Mouse (Mus musculus) hindbrain, embryonic 12.5 days (tissue): ENCODE measurements around the gene Hsf4. TPM values are rescaled to one million over a fixed set of nuclear protein-coding genes. Genes with fewer than 3 reads are reported as not detected.

Experiments used
- ATAC-seq: fragments of 200-750 bp; cut with Nextera tagmentation; 2 replicates; pipeline ENCODE4 v1.8.0; 2017; ENCODE audit warnings: moderate TSS enrichment; ENCODE audit not compliant: low FRiP score
- H3K27ac ChIP-seq: fragments of 300-500 bp; sonication (generic); 2 replicates; pipeline ENCODE4 v1.5.1; 2016; ENCODE audit warnings: mild to moderate bottlenecking
- H3K27me3 ChIP-seq: fragments of 300-500 bp; sonication (generic); 2 replicates; pipeline ENCODE4 v1.6.1; 2016; ENCODE audit warnings: mild to moderate bottlenecking
- H3K36me3 ChIP-seq: fragments of 300-500 bp; sonication (generic); 2 replicates; pipeline ENCODE4 v1.6.1; 2016; ENCODE audit warnings: mild to moderate bottlenecking
- H3K4me1 ChIP-seq: fragments of 300-500 bp; sonication (generic); 2 replicates; pipeline ENCODE4 v1.6.1; 2016
- H3K4me2 ChIP-seq: fragments of 300-500 bp; sonication (generic); replicated peaks from 2 replicates; pipeline ENCODE4 v1.6.1; 2016; ENCODE audit warnings: mild to moderate bottlenecking
- H3K4me3 ChIP-seq: fragments of 300-500 bp; sonication (generic); 2 replicates; pipeline ENCODE4 v1.5.1; 2016; ENCODE audit warnings: mild to moderate bottlenecking
- H3K9ac ChIP-seq: fragments of 300-500 bp; sonication (generic); 2 replicates; pipeline ENCODE4 v1.6.1; 2016; ENCODE audit warnings: mild to moderate bottlenecking, moderate library complexity
- H3K9me3 ChIP-seq: fragments of 300-500 bp; sonication (generic); replicated peaks from 2 replicates; pipeline ENCODE4 v1.6.1; 2016; ENCODE audit warnings: mild to moderate bottlenecking
- WGBS: fragments of 180-500 bp; shearing (Covaris S2); methylation state at CpG from one replicate; pipeline ENCODE4 v1.1.7; 2016; 5-methylcytosine and 5-hydroxymethylcytosine counted together
- polyA plus RNA-seq: library from polyadenylated mRNA; unstranded; fragments of >200 nt; fragmentation: Nextera tagmentation; extraction: Ambion mirVana; gene quantifications from 2 replicates; pipeline ENCODE4 v1.2.1, GENCODE M21; 2016

Gene Hsf4
- polyA plus RNA-seq, 1 experiment from 2014 or later = not detected

DNA sequence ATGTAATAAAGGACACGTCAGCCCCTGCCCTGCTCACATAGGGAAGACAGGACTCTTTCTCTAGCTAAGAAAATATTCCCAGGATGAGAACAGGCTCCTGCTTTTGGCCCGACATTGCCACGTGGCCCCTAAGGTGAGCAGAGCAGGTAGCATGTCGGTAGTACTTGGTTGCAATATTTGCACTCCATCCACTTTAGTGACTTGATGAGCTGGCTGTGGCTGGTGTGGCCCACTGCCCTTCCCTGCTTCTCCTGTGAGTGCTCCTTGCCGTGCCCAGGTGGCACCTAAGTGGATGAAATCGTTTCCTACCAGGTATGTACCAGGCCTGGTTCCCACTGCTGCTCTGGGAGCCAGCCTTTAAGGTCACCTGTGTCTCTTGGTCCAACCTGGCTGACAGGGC is 17.6 kb upstream of the Hsf4 start:
- Histone ChIP-seq H3K9ac (no peak overlapping the region), H3K9me3 (no peaks in the 10 kb centered on the region), H3K27me3 (peaks cover 24% of the 10 kb centered on the region), H3K36me3 (peaks cover 49% of the 10 kb centered on the region), H3K4me1 (peaks cover 16% of the 10 kb centered on the region), H3K27ac (no peak overlapping the region), H3K4me2 (no peak overlapping the region), H3K4me3 (no peak overlapping the region)
- 90% methylated on average over 6 of the region's 6 CpGs for WGBS
- ATAC-seq = no peak

DNA sequence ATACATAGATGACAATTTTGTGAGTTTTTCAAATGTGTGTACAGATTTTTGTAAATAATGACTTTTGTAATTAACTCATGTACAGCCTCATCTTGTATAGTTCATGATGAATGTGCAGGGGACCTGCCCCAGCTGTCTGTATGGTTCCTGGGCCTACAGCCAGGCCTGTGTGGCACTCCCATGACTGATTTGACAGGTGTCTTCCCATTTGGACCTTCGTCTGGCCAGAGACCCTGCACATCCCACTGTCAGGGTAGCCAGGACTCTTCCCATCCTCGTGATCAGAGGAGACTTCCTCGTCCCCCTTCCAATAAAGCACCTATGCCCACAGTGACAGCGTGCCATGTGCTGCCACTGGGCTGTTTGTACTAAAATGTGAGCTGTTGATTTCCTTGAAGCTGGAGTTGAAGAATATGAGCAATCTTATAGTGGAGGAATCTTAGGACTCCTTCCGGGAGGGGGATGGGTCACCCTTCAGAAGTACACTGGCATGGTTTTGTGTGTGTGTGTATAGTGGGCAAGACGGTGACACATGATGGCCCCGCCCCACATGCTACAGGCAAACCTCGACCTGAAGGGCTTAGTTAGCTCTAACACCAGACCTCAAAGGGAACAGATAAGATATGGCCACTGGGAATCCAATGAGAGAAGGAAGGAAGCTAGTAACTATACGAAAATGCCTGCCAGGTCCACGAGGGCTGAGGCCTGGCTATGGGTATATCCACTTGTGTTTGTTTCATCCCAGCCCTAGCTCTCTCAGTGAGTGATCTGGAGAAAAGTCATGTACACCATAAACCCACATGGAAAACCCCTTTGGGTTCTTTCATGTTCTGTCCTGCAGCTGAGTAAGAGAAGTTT is 16.7 kb upstream of the Hsf4 start:
- no peak overlapping the region for H3K9ac ChIP-seq
- H3K27me3 ChIP-seq = peaks cover 31% of the 10 kb centered on the region
- no peak overlapping the region for H3K4me2 ChIP-seq
- ATAC-seq = no peak
- H3K27ac ChIP-seq = no peak overlapping the region
- H3K36me3 ChIP-seq = peaks cover 45% of the 10 kb centered on the region
- no peak overlapping the region for H3K4me3 ChIP-seq
- WGBS = 89% methylated on average over 10 of the region's 10 CpGs
- H3K9me3 ChIP-seq = no peaks in the 10 kb centered on the region
- H3K4me1 ChIP-seq = peaks cover 16% of the 10 kb centered on the region

DNA sequence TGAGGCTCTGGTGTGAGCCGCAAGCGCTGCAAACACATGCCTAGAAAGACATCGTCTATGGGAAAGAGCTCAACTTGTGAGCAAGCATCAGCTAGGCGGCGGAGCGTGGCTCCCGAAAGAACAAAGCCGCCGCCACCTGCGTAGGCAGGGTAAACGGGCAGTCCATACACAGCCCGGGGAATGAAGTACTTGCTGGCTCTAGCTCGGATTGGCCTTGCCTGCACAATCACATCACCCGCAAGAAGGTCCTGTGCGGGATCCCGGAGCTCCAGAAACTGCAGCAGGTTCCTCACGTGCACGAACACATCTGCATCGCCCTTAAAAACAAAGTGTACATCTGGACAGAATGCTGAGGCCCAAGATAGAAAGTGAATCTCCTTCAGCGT is 15.8 kb upstream of the Hsf4 start:
- 26% methylated on average over 20 of the region's 20 CpGs for WGBS
- Histone ChIP-seq H3K4me3 (peak overlapping the region; percentile 55), H3K4me1 (peaks cover 17% of the 10 kb centered on the region), H3K27me3 (peaks cover 39% of the 10 kb centered on the region), H3K36me3 (peaks cover 36% of the 10 kb centered on the region), H3K4me2 (peak overlapping the region; percentile 96), H3K9ac (peak overlapping the region; percentile 69), H3K27ac (no peak overlapping the region), H3K9me3 (no peaks in the 10 kb centered on the region)
- peak; percentile 53 for ATAC-seq

DNA sequence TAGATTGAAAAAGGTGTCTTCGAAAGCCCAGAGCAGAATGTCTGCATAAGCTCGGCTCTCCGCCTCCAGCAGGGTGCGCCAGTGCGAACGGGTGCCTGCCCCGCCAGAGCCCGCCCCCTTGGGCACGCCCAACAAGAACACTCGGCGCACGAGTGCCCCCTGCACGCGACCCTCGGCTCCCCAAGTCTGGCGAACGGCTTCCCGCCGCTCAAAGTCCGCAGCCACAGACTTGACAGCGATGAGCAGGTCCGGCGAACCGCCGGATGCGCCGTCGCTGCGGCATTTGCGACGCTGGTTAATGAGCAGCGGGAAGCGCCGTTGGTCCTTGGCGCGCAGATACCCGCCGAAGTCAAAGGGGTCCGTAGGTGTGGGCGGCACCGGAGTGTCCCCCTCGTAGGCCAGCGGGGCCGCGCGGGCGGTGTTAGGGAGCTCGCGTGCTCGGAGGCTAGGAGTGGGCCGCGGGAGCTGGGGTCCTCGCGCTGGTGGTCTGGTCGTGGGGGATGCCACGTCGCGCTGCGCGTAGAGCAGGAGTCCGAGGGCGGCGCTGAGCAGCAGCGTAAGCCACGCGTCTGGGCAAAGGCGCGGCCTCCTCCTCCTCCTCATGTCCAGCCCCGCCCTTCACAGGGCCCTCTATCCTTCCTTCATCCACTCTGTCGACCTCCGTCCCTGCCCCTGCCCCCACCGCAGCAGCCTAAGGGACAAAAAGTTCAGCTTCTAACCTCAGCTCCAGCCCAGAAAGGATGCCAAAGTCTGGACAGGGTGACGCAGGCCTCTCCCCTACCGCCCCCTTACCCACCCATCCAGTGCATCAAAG is 15.2 kb upstream of the Hsf4 start:
- ATAC-seq = peak; percentile 81
- Histone ChIP-seq H3K27ac (no peak overlapping the region), H3K4me1 (peaks cover 23% of the 10 kb centered on the region), H3K4me3 (peak overlapping the region; percentile 55), H3K9me3 (no peaks in the 10 kb centered on the region), H3K36me3 (peaks cover 30% of the 10 kb centered on the region), H3K4me2 (peak overlapping the region; percentile 96), H3K27me3 (peaks cover 45% of the 10 kb centered on the region), H3K9ac (peak overlapping the region; percentile 69)
- WGBS = under 1% methylated on average over 73 of the region's 74 CpGs

DNA sequence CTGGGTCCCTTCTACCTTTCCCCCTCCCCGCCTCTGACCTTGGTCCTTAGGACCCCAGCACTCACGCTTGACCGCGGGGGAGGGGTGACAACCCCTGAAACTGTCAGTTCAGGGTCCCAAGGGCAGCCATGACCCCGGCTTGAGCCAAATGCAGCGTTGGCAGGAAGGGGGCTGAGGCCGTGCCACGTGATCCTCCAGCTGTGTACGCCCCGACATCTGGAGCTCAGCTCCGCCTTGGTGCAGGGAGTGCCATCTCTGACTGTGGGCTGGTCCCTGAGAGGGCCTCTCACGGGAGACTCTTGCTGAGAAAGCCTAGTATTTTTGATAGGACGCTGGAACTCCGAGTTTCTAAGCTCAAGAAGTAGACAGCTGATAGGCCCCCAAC is 14.6 kb upstream of the Hsf4 start, which contains the start of gene B3gnt9:
Gene B3gnt9, minus strand, starts transcription at position 188 of the 385 bp plus-strand sequence.
- Histone ChIP-seq H3K4me3 (peak within 1 kb of the TSS; percentile 55), H3K27ac (no peak within 1 kb of the TSS), H3K27me3 (peaks cover 51% of the 10 kb centered on the region), H3K36me3 (peaks cover 24% of the 10 kb centered on the region), H3K4me2 (peak within 1 kb of the TSS; percentile 96), H3K4me1 (peaks cover 25% of the 10 kb centered on the region), H3K9ac (peak within 1 kb of the TSS; percentile 69), H3K9me3 (no peaks in the 10 kb centered on the region)
- peak; percentile 16; the same call in 1 of the 2 replicates for ATAC-seq
- under 1% methylated on average over 14 of the region's 14 CpGs for WGBS

DNA sequence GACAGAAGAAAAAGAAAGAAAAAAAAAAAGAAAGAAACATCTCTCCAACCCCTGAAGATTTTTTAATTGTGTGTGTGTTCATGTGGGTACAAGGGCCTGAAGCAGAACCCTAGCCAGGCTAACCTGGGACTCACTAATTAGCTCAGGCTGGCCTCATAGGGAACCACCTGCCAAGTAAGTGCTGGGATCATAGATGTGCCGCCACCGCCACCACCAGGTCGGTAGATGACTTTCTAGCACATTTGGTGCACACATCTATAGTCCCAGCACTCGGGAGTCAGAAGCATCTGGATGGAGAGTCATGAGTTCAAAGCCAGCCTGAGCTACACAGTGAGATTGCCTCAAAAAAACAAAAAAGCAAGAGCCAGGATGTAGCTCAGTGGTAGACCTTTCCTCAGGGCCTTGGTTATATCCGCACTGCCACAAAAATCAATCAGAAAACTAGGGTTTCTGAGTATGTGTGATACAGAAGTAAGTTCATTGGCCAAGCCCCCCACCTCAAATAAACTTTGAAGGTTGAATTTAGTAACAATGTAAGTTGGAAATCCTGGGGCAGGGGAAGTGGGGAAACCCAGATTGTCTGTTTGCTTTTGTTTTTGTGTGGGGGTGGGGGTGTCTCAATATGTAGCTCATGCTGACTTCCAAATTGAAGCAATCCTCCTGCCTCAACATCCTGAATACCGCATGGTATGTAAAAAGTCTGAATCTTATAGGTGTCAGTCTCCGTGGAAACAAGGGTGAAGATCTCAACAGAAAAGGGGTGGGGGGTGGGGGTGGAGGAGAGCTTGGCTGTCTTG is 12.1 kb upstream of the Hsf4 start:
- Histone ChIP-seq H3K4me3 (no peak overlapping the region), H3K4me2 (no peak overlapping the region), H3K4me1 (peaks cover 25% of the 10 kb centered on the region), H3K9ac (no peak overlapping the region), H3K27me3 (peaks cover 74% of the 10 kb centered on the region), H3K36me3 (no peaks in the 10 kb centered on the region), H3K9me3 (no peaks in the 10 kb centered on the region), H3K27ac (no peak overlapping the region)
- no peak for ATAC-seq
- 69% methylated on average over 7 of the region's 7 CpGs for WGBS

DNA sequence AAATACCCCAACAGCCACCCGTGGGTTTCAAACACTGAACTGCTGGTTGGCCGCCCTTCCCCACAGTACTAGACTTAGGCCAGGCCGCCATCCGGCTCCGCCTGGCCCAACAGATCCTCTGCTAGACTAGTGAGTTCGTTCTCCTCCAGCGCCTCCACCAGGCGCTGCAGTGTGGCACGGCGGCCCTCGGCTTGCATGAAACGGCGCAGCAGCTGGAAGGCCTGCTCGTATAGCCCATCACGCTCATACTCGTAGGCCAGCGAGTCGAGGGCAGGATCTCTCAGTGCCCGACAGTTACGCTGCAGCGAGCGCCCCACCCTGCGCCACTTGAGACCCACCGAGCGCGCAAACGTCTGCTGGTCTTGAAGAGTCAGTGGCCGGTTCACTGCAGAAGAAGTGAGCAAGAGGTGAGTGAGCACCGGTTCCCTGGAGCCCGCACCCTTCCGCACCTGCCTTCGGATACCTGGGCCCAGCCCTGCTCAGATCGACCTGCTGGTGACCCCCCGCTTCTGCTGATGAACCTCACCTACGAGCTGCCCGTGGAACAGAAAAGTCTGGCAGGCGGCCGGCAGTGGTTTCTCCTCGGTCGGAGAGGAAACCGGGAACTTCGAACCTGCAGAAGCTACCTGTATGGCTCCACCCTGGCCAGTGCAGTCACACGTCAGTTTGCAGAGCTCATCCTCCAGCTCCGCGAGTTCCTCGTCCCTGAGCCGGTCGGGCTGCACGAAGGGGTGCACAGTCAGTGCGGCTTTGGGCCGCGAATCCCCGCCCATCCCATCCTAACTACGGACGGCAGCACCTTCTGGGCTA is 10.5 kb upstream of the Hsf4 start:
- Histone ChIP-seq H3K4me3 (peak overlapping the region; percentile 31), H3K4me2 (peak overlapping the region; percentile 60), H3K9ac (peak overlapping the region; percentile 28; the same call in 1 of the 2 replicates), H3K27ac (no peak overlapping the region), H3K9me3 (no peaks in the 10 kb centered on the region), H3K27me3 (peaks cover 89% of the 10 kb centered on the region), H3K36me3 (no peaks in the 10 kb centered on the region), H3K4me1 (peaks cover 19% of the 10 kb centered on the region)
- ATAC-seq = peak; percentile 51
- WGBS = 3% methylated on average over 55 of the region's 55 CpGs

DNA sequence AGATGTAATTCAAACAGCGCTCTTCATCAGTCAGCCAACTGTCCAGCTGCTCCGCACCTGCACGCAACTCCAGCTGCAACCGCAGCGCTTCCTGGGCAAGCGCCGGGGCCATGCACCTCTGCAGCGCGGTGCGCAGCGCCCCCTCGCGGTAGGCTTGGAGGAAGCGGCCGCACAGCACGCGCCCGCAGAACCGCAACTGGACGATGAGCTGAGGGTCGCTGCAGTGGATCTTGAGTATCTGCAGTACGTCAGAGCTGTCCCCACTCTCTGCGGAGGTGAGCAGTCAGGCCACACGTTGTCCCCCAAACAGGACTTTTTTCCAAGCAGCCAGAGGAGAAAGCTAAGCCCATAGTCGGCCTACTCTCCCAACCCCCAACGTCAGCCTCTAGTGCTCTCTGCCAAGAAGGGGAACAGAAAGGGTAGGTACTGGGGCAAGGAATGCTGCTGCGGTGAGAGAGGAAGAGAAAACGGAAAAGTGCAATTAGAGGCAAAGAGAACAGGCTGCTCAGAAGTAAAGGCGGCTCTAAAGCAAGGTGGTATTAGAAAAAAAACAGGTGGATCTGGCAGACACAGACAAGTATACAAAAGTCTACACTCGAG is 9.8 kb upstream of the Hsf4 start:
- peak; percentile 58 for ATAC-seq
- Histone ChIP-seq H3K27ac (no peak overlapping the region), H3K4me2 (peak overlapping the region; percentile 60), H3K9ac (peak overlapping the region; percentile 28; the same call in 1 of the 2 replicates), H3K36me3 (no peaks in the 10 kb centered on the region), H3K27me3 (peaks cover 93% of the 10 kb centered on the region), H3K4me1 (peaks cover 19% of the 10 kb centered on the region), H3K9me3 (no peaks in the 10 kb centered on the region), H3K4me3 (peak overlapping the region; percentile 31)
- 3% methylated on average over 30 of the region's 30 CpGs for WGBS

DNA sequence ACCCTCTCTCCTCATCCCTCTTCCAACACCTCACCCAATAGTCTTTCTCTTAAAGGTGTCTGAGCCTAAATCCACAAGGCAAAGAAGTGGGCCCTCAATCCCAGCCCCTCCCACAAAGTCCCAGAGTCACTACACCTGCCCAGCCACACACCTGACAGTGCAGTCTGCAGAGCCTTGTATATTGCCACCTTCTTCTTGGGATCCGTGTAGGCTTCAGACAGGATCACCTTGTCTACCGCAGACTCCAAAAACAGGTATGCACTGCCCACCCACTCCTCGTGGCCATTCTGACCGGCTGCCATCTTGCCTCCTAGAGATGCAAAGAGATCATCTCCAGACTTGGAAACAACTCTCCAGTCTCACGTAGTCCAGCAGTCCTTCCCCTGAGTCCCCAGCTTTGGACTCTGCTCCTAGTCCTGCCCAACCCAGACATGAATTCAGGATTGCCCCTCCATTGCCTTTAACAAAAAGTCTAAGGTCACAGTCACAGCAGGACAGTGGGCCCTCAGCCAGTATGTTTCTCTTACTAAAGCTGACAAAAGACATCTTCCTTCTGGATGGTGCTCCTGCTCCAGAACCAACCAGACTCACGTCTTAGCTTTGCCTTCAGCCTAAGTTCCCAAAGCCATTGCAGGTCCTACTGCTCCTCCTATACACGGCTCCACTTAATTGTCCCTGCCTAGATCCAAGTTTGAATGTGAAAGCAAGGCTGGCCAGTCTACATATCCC is 9.1 kb upstream of the Hsf4 start:
- Histone ChIP-seq H3K4me2 (no peak overlapping the region), H3K27ac (no peak overlapping the region), H3K36me3 (no peaks in the 10 kb centered on the region), H3K4me1 (peaks cover 13% of the 10 kb centered on the region; the same call in 1 of the 2 replicates), H3K27me3 (peaks cover 93% of the 10 kb centered on the region), H3K9ac (no peak overlapping the region), H3K4me3 (no peak overlapping the region), H3K9me3 (no peaks in the 10 kb centered on the region)
- ATAC-seq = no peak
- 61% methylated on average over 7 of the region's 7 CpGs for WGBS

DNA sequence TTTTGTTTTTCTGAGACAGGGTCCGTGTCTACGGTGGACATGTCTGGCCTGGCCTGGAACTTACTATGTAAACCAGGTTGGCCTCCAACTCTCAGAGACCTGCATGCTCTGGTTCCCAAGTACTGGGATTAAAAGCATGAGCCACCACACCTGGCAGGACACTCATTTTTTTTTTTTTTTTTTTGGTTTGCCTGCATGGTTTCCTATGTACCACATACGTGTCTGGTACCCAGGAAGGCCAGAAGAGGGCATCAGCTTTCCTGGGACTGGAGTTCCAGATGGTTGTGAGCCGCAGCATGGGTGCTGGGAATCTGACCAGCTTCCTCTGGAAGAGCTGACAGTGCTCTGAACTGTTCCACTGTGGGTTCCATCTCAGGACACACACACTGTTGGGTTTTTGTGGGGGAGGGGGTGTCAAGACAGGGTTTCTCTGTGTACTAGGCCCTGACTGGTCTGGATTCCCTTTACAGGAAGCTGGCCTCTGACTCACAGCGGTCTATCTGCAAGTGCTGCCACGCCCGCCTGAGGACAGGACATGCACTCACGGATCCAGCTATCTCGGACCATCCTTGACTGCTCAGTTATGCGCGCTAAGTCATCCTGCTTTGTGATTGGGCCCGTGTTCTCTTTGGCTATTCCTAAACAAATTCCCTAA is 8.1 kb upstream of the Hsf4 start:
- no peak overlapping the region for H3K9ac ChIP-seq
- 87% methylated on average over 12 of the region's 12 CpGs for WGBS
- H3K9me3 ChIP-seq = no peaks in the 10 kb centered on the region; the same call in 1 of the 2 replicates
- no peaks in the 10 kb centered on the region for H3K36me3 ChIP-seq
- peaks cover 13% of the 10 kb centered on the region; the same call in 1 of the 2 replicates for H3K4me1 ChIP-seq
- no peak overlapping the region for H3K4me3 ChIP-seq
- no peak overlapping the region for H3K27ac ChIP-seq
- ATAC-seq = no peak
- H3K4me2 ChIP-seq = no peak overlapping the region
- peaks cover 93% of the 10 kb centered on the region for H3K27me3 ChIP-seq
